Mouse (Mus musculus) forebrain, embryonic 12.5 days (tissue): ENCODE data around the gene Rps11. TPM values are rescaled to one million over a fixed set of nuclear protein-coding genes. Genes with fewer than 3 reads are reported as not detected.
"Not testable (repeated sequence)": the region's sequence is repeated elsewhere in the genome, so short reads cannot be mapped to it uniquely, and the experiment has no call there.

Source experiments
- ATAC-seq: fragments of 200-750 bp; cut with Nextera tagmentation; 2 replicates; pipeline ENCODE4 v1.8.0; 2017; ENCODE audit warnings: moderate TSS enrichment; ENCODE audit not compliant: low FRiP score
- H3K27ac ChIP-seq: fragments of 300-500 bp; sonication (generic); 2 replicates; pipeline ENCODE4 v1.5.1; 2016; ENCODE audit warnings: mild to moderate bottlenecking
- H3K27me3 ChIP-seq: fragments of 300-500 bp; sonication (generic); 2 replicates; pipeline ENCODE4 v1.6.1; 2016; ENCODE audit warnings: mild to moderate bottlenecking
- H3K36me3 ChIP-seq: fragments of 300-500 bp; sonication (generic); replicated peaks from 2 replicates; pipeline ENCODE4 v1.6.1; 2016; ENCODE audit warnings: mild to moderate bottlenecking
- H3K4me1 ChIP-seq: fragments of 300-500 bp; sonication (generic); 2 replicates; pipeline ENCODE4 v1.6.1; 2016
- H3K4me2 ChIP-seq: fragments of 300-500 bp; sonication (generic); 2 replicates; pipeline ENCODE4 v1.6.1; 2016; ENCODE audit warnings: mild to moderate bottlenecking, moderate library complexity
- H3K4me3 ChIP-seq: fragments of 300-500 bp; sonication (generic); replicated peaks from 2 replicates; pipeline ENCODE4 v1.5.1; 2016; ENCODE audit warnings: mild to moderate bottlenecking
- H3K9ac ChIP-seq: fragments of 300-500 bp; sonication (generic); 2 replicates; pipeline ENCODE4 v1.6.1; 2016; ENCODE audit warnings: mild to moderate bottlenecking
- H3K9me3 ChIP-seq: fragments of 300-500 bp; sonication (generic); 2 replicates; pipeline ENCODE4 v1.6.1; 2016
- WGBS: fragments of 180-500 bp; shearing (Covaris S2); methylation state at CpG from one replicate; pipeline ENCODE4 v1.1.7; 2016; 5-methylcytosine and 5-hydroxymethylcytosine counted together
- polyA plus RNA-seq: library from polyadenylated mRNA; unstranded; fragments of >200 nt; fragmentation: Nextera tagmentation; extraction: Ambion mirVana; gene quantifications from 2 replicates; pipeline ENCODE4 v1.2.1, GENCODE M21; 2016

Rps11 gene
- polyA plus RNA-seq, 1 experiment from 2014 or later, result 1,285 TPM

- no peaks in the 10 kb centered on the region for H3K9me3 ChIP-seq
- ATAC-seq, result no peak
- no peaks in the 10 kb centered on the region; the same call in 1 of the 2 replicates for H3K27me3 ChIP-seq
- H3K9ac ChIP-seq, result peak overlapping the region; percentile 99
- H3K27ac ChIP-seq, result peak overlapping the region; percentile 91
- WGBS, result 47% methylated on average over 21 of the region's 21 CpGs
- peak overlapping the region; percentile 83 for H3K4me3 ChIP-seq
- H3K4me1 ChIP-seq, result peaks cover 51% of the 10 kb centered on the region
- H3K36me3 ChIP-seq, result peaks cover 42% of the 10 kb centered on the region
- H3K4me2 ChIP-seq, result peak overlapping the region; percentile 87
Measured at GRCm38 (mm10) chr7:45126844-45127699, 2.8 kb upstream of the Rps11 start.

DNA sequence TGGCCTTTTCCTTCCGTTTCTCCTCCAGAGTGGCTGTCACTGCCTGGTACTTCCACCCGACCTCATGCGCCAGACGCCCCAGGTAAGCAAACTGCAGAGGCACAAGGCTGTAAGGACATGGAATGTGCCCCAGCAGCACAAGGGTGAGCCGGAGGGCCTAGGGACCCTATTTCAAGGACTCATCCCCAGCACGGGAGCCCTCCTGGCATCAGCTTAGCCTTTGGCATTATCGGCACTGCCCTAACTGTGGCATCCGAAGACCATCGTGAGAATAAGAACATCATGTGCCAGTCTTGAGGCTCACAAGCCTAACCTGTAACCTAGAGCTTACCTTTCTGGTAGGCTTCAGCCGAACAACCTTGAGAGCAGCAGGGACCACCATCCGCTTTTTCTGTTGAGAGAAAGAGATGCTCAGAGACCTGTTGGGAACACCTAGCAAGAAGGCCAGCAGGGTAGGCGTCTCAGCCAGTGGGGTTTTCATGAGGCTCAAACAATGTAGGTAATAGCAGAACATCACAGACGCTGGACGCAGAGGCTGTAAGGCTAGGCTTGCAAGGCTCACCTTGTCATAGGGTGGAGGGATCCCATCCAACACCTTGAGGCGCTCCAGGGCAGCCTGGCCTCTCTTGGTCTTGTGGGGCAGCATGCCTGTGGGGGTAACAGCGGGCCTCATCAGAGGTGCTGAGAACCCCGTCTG is 2.1 kb upstream of the Rps11 start:
- Histone ChIP-seq H3K4me3 (peak overlapping the region; percentile 83), H3K9me3 (no peaks in the 10 kb centered on the region), H3K27ac (peak overlapping the region; percentile 91), H3K9ac (peak overlapping the region; percentile 99), H3K27me3 (no peaks in the 10 kb centered on the region), H3K36me3 (peaks cover 50% of the 10 kb centered on the region), H3K4me2 (peak overlapping the region; percentile 87), H3K4me1 (peaks cover 55% of the 10 kb centered on the region)
- ATAC-seq, result no peak
- WGBS, result 79% methylated on average over 17 of the region's 17 CpGs

- H3K9ac ChIP-seq, result peak overlapping the region; percentile 17; the same call in 1 of the 2 replicates
- not testable (repeated sequence) for H3K27me3 ChIP-seq, ATAC-seq, H3K4me3 ChIP-seq, H3K9me3 ChIP-seq
- peak overlapping the region; percentile 86 for H3K27ac ChIP-seq
- peaks cover 55% of the 10 kb centered on the region for H3K4me1 ChIP-seq
- WGBS, result 67% methylated on average over 5 of the region's 5 CpGs
- 0 out of 2 replicates have a peak overlapping the region, but pooled peaks have one; percentile 87 for H3K4me2 ChIP-seq
- peaks cover 56% of the 10 kb centered on the region for H3K36me3 ChIP-seq
Measured at GRCm38 (mm10) chr7:45125649-45126048, 1.4 kb upstream of the Rps11 start.

GRCm38 (mm10) chr7:45125144-45125600 is 933 bp upstream of the Rps11 start:
- Histone ChIP-seq H3K36me3 (peaks cover 61% of the 10 kb centered on the region), H3K4me3 (peak overlapping the region; percentile 95), H3K4me1 (peaks cover 55% of the 10 kb centered on the region), H3K27me3 (no peaks in the 10 kb centered on the region), H3K27ac (peak overlapping the region; percentile 86), H3K9ac (peak overlapping the region; percentile 40), H3K4me2 (peak overlapping the region; percentile 94), H3K9me3 (no peaks in the 10 kb centered on the region)
- ATAC-seq, result no peak
- WGBS, result 18% methylated on average over 7 of the region's 7 CpGs

DNA sequence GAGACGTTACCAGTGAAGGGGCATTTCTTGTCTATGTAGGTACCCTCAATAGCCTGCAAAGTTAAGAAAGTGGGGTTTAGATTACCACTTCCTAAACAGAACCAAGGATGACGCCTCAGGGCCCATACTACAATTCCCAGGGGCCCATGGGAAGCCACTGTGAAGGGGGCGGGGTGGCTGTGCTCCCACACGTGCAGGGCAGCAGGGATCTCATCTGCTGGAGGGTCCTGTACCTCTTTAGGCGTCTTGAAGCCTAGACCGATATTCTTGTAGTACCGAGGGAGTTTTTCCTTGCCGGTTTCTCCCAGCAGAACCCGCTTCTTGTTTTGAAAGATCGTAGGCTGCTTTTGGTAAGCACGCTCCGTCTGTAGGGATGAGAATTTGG is 1.1 kb downstream of the Rps11 start:
- ATAC-seq, result no peak
- H3K4me1 ChIP-seq, result peaks cover 47% of the 10 kb centered on the region
- H3K4me3 ChIP-seq, result peak overlapping the region; percentile 95
- 0 out of 2 replicates have a peak overlapping the region, but pooled peaks have one; percentile 86 for H3K27ac ChIP-seq
- peaks cover 78% of the 10 kb centered on the region for H3K36me3 ChIP-seq
- 28% methylated on average over 12 of the region's 12 CpGs for WGBS
- no peaks in the 10 kb centered on the region for H3K27me3 ChIP-seq
- peak overlapping the region; percentile 97 for H3K9ac ChIP-seq
- no peaks in the 10 kb centered on the region for H3K9me3 ChIP-seq
- H3K4me2 ChIP-seq, result peak overlapping the region; percentile 94

DNA sequence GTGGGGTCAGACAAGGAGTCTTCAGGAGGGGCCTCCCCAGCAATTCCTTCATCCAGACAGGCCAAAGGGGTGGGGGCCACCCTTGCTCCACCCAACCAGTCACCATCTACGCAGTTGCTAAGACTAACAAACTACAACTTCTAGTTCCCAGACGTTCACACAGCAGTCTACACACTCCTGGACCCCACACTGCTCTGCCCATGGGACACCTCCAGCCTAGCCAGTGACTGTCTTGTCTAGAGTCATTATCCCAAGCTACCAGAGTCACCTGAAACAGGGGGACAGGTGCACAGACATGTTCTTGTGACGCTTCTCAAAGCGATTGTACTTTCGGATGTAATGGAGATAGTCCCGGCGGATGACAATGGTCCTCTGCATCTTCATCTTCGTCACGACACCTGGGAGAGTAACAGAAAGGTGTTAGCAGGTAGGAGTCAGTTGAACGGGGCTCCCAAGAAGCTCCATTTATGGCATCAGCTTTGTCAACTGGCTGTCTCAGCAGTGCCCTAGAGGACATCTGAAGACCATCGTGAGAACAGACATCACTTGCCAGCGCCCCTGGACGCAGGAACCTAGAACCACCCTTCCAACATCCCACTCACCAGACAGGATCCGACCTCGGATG is 1.6 kb downstream of the Rps11 start:
- 85% methylated on average over 15 of the region's 15 CpGs for WGBS
- no peak for ATAC-seq
- H3K4me2 ChIP-seq, result peak overlapping the region; percentile 94
- H3K9ac ChIP-seq, result peak overlapping the region; percentile 97
- H3K27me3 ChIP-seq, result no peaks in the 10 kb centered on the region
- H3K27ac ChIP-seq, result 0 out of 2 replicates have a peak overlapping the region, but pooled peaks have one; percentile 32
- H3K4me3 ChIP-seq, result peak overlapping the region; percentile 95
- peaks cover 46% of the 10 kb centered on the region for H3K4me1 ChIP-seq
- H3K36me3 ChIP-seq, result peaks cover 83% of the 10 kb centered on the region
- no peaks in the 10 kb centered on the region for H3K9me3 ChIP-seq

- Histone ChIP-seq H3K4me3 (no peak overlapping the region), H3K9ac (0 out of 2 replicates have a peak overlapping the region, but pooled peaks have one; percentile 1), H3K27ac (0 out of 2 replicates have a peak overlapping the region, but pooled peaks have one; percentile 6), H3K36me3 (peaks cover 78% of the 10 kb centered on the region), H3K9me3 (no peaks in the 10 kb centered on the region), H3K4me2 (no peak overlapping the region), H3K4me1 (peaks cover 39% of the 10 kb centered on the region), H3K27me3 (no peaks in the 10 kb centered on the region)
- no peak for ATAC-seq
Measured at GRCm38 (mm10) chr7:45121966-45122365, 2.3 kb downstream of the Rps11 start.

DNA sequence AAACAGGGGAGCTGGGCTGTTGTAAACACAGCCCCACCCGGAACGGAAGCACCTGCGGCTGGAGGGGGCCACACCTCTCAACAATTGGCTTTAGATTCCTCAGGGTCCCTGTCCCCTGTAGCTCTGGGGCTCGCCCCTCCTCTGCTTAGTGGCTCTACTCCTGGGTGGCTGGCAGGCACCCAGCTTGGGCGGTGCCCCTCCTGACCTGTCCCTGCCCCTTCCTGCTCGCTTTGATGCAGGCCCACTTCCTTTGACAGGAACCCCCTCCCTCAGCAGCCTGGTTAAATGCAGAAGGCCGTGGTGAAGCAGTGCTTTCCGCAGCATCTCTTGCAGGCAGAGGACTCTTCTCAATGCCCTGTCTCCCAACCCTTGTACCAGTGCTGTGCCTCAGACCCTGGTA is 2.8 kb downstream of the Rps11 start:
- 0 out of 2 replicates have a peak overlapping the region, but pooled peaks have one; percentile 1 for H3K9ac ChIP-seq
- 0 out of 2 replicates have a peak overlapping the region, but pooled peaks have one; percentile 6 for H3K27ac ChIP-seq
- no peak overlapping the region for H3K4me3 ChIP-seq
- H3K4me1 ChIP-seq, result peaks cover 34% of the 10 kb centered on the region
- no peaks in the 10 kb centered on the region for H3K27me3 ChIP-seq
- WGBS, result 78% methylated on average over 8 of the region's 8 CpGs
- no peaks in the 10 kb centered on the region for H3K9me3 ChIP-seq
- peaks cover 73% of the 10 kb centered on the region for H3K36me3 ChIP-seq
- ATAC-seq, result no peak
- no peak overlapping the region for H3K4me2 ChIP-seq

- no peaks in the 10 kb centered on the region for H3K27me3 ChIP-seq
- H3K36me3 ChIP-seq, result peaks cover 59% of the 10 kb centered on the region
- no peak overlapping the region for H3K4me2 ChIP-seq
- no peak overlapping the region for H3K4me3 ChIP-seq
- H3K4me1 ChIP-seq, result peaks cover 22% of the 10 kb centered on the region
- WGBS, result 85% methylated on average over 5 of the region's 5 CpGs
- no peaks in the 10 kb centered on the region for H3K9me3 ChIP-seq
- no peak overlapping the region for H3K9ac ChIP-seq
- ATAC-seq, result no peak
- no peak overlapping the region for H3K27ac ChIP-seq
Measured at GRCm38 (mm10) chr7:45119780-45120709, 4.2 kb downstream of the Rps11 start.

DNA sequence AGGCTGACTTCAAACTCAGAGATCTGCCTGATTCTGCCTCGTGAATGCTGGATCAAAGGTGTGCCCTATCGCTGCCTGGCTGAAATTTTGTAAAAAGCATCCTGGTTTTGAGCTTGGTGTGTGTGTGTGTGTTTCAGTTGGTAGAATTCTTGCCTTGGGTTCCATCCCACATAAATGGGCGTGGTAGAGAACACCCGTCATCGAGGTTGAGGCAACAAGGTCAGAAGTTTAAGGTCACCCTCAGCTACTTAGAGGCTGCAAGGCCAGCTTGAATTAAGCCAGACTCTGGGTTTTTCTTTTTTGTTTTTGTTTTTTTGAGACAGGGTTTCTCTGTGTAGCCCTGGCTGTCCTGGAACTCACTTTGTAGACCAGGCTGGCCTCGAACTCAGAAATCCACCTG is 5.9 kb downstream of the Rps11 start:
- no peaks in the 10 kb centered on the region for H3K9me3 ChIP-seq
- peaks cover 15% of the 10 kb centered on the region for H3K4me1 ChIP-seq
- H3K27me3 ChIP-seq, result no peaks in the 10 kb centered on the region
- WGBS, result 96% methylated on average over 6 of the region's 6 CpGs
- H3K27ac ChIP-seq, result no peak overlapping the region
- H3K4me2 ChIP-seq, result no peak overlapping the region
- no peak for ATAC-seq
- peaks cover 56% of the 10 kb centered on the region for H3K36me3 ChIP-seq
- H3K4me3 ChIP-seq, result no peak overlapping the region
- H3K9ac ChIP-seq, result no peak overlapping the region

- 91% methylated on average over 8 of the region's 8 CpGs for WGBS
- no peak for ATAC-seq
- Histone ChIP-seq H3K27ac (no peak overlapping the region), H3K36me3 (peaks cover 48% of the 10 kb centered on the region), H3K4me1 (peaks cover 7% of the 10 kb centered on the region), H3K27me3 (no peaks in the 10 kb centered on the region), H3K9ac (no peak overlapping the region), H3K4me3 (no peak overlapping the region), H3K4me2 (no peak overlapping the region), H3K9me3 (no peaks in the 10 kb centered on the region)
Measured at GRCm38 (mm10) chr7:45117566-45117965, 6.7 kb downstream of the Rps11 start.
